Mouse (Mus musculus) G1E (cell line): ENCODE data around the gene Apaf1. TPM values are rescaled to one million over a fixed set of nuclear protein-coding genes. Genes with fewer than 3 reads are reported as not detected.

ENCODE experiments used
- ATAC-seq: 2 replicates; pipeline ENCODE4 v1.8.0; 2016; ENCODE audit warnings: mild to moderate bottlenecking; ENCODE audit not compliant: insufficient number of reproducible peaks, poor library complexity, low FRiP score, severe bottlenecking; ENCODE audit errors: extremely low read depth
- DNase-seq: peaks from one replicate; pipeline ENCODE4 v3.0.0; 2012; ENCODE audit warnings: low spot score
- H3K27me3 ChIP-seq: 2 replicates; pipeline ENCODE4 v1.6.1; 2012; ENCODE audit warnings: mild to moderate bottlenecking, low read length, inconsistent platforms; ENCODE audit not compliant: insufficient read depth
- H3K36me3 ChIP-seq: replicated peaks from 2 replicates; pipeline ENCODE3; 2012; ENCODE audit warnings: mild to moderate bottlenecking, inconsistent platforms
- H3K4me1 ChIP-seq: 2 replicates; pipeline ENCODE4 v1.6.1; 2012; ENCODE audit warnings: low read depth, low read length, inconsistent platforms, mixed read lengths; ENCODE audit not compliant: insufficient read depth
- H3K4me3 ChIP-seq: 2 replicates; pipeline ENCODE4 v1.5.1; 2012; ENCODE audit warnings: low read depth, mild to moderate bottlenecking, inconsistent platforms, low read length, moderate library complexity, mixed read lengths
- H3K9me3 ChIP-seq: replicated peaks from 2 replicates; pipeline ENCODE4 v1.6.1; 2012; ENCODE audit warnings: inconsistent platforms
- CTCF ChIP-seq: IDR thresholded peaks from 2 replicates; pipeline ENCODE4 v1.5.1; 2012; ENCODE audit warnings: low read depth, low read length, inconsistent platforms, mixed read lengths
- GATA1 ChIP-seq: IDR thresholded peaks from 2 replicates; pipeline ENCODE4 v1.6.1; 2012; ENCODE audit warnings: borderline replicate concordance, low read length, inconsistent platforms, mixed read lengths
- GATA2 ChIP-seq: IDR thresholded peaks from 2 replicates; pipeline ENCODE4 v1.6.1; 2012; ENCODE audit warnings: low read depth, low read length, inconsistent platforms, borderline replicate concordance
- POLR2AphosphoS5 ChIP-seq: IDR thresholded peaks from 2 replicates; pipeline ENCODE4 v1.6.1; 2012; ENCODE audit warnings: low read depth, low read length, inconsistent platforms; ENCODE audit not compliant: insufficient replicate concordance
- TAL1 ChIP-seq: conservative IDR thresholded peaks from 2 replicates; pipeline ENCODE4 v1.6.1; 2012; ENCODE audit warnings: low read depth, low read length, inconsistent platforms, mixed read lengths
- polyA plus RNA-seq: library from polyadenylated mRNA; stranded (reverse); fragments of >175 nt; gene quantifications from 2 replicates; pipeline ENCODE4 v1.2.3, GENCODE M21; 2012
- total RNA-seq, 2 experiments: library from RNA; stranded (forward) in 1 of 2; stranded (reverse) in 1 of 2; fragments of 200-1000 nt in 1 of 2; fragments of >200 nt in 1 of 2; fragmentation: Nextera tagmentation in 1 of 2; gene quantifications; 2 replicates each; pipeline ENCODE4 v1.2.3; 2014 to 2017

Gene Apaf1
- total and polyA plus RNA-seq, 3 experiments: 17.4 to 42.7 (median 40.6) TPM

- Histone ChIP-seq H3K9me3 (no peaks in the 10 kb centered on the region), H3K4me3 (no peak overlapping the region), H3K4me1 (no peaks in the 10 kb centered on the region; the same call in 1 of the 2 replicates), H3K27me3 (peaks cover 6% of the 10 kb centered on the region; the same call in 1 of the 2 replicates), H3K36me3 (no peaks in the 10 kb centered on the region)
- ATAC-seq (no peak), DNase-seq (no peak)
- TF ChIP-seq CTCF: no peak
- TF ChIP-seq GATA2: no peak
- TF ChIP-seq GATA1: no peak
- TF ChIP-seq POLR2AphosphoS5: no peak
- TF ChIP-seq TAL1: no peak
Observed at GRCm38 (mm10) chr10:90964511-90964910, 118.1 kb downstream of the Apaf1 start.

- TF ChIP-seq POLR2AphosphoS5 (no peak), CTCF (no peak), GATA1 (no peak), GATA2 (no peak), TAL1 (no peak)
- Histone ChIP-seq H3K4me1 (no peaks in the 10 kb centered on the region; the same call in 1 of the 2 replicates), H3K27me3 (no peaks in the 10 kb centered on the region), H3K36me3 (no peaks in the 10 kb centered on the region), H3K4me3 (no peak overlapping the region), H3K9me3 (no peaks in the 10 kb centered on the region)
- ATAC-seq (no peak), DNase-seq (no peak)
Observed at GRCm38 (mm10) chr10:90960374-90960773, 122.2 kb downstream of the Apaf1 start.

- no peak overlapping the region for H3K4me3 ChIP-seq
- no peak for DNase-seq
- no peaks in the 10 kb centered on the region for H3K4me1 ChIP-seq
- H3K36me3 ChIP-seq: no peaks in the 10 kb centered on the region
- H3K27me3 ChIP-seq: 0 out of 2 replicates have a peak, but pooled peaks cover 2% of the 10 kb centered on the region
- H3K9me3 ChIP-seq: no peaks in the 10 kb centered on the region
- TF ChIP-seq GATA2: no peak
- no peak for TF ChIP-seq GATA1
- no peak for TF ChIP-seq POLR2AphosphoS5
- no peak for TF ChIP-seq CTCF
- no peak for TF ChIP-seq TAL1
- ATAC-seq: no peak
Observed at GRCm38 (mm10) chr10:90953821-90954220, 128.7 kb downstream of the Apaf1 start.

- ATAC-seq: no peak
- no peak for DNase-seq
- Histone ChIP-seq H3K9me3 (no peaks in the 10 kb centered on the region), H3K27me3 (0 out of 2 replicates have a peak, but pooled peaks cover 2% of the 10 kb centered on the region), H3K4me3 (no peak overlapping the region), H3K36me3 (no peaks in the 10 kb centered on the region), H3K4me1 (no peaks in the 10 kb centered on the region)
- TF ChIP-seq GATA1 (no peak), GATA2 (no peak), POLR2AphosphoS5 (no peak), CTCF (no peak), TAL1 (no peak)
Observed at GRCm38 (mm10) chr10:90953103-90953709, 129.4 kb downstream of the Apaf1 start.

- H3K4me3 ChIP-seq: no peak overlapping the region
- 0 out of 2 replicates have a peak, but pooled peaks cover 2% of the 10 kb centered on the region for H3K27me3 ChIP-seq
- no peaks in the 10 kb centered on the region for H3K4me1 ChIP-seq
- H3K36me3 ChIP-seq: no peaks in the 10 kb centered on the region
- TF ChIP-seq GATA2 (no peak), CTCF (no peak), TAL1 (no peak), POLR2AphosphoS5 (no peak), GATA1 (no peak)
- H3K9me3 ChIP-seq: no peaks in the 10 kb centered on the region
- DNase-seq (no peak), ATAC-seq (no peak)
Observed at GRCm38 (mm10) chr10:90947608-90948373, 134.8 kb downstream of the Apaf1 start.

- DNase-seq (no peak), ATAC-seq (no peak)
- Histone ChIP-seq H3K9me3 (no peaks in the 10 kb centered on the region), H3K4me3 (no peak overlapping the region), H3K27me3 (0 out of 2 replicates have a peak, but pooled peaks cover 2% of the 10 kb centered on the region), H3K36me3 (no peaks in the 10 kb centered on the region), H3K4me1 (no peaks in the 10 kb centered on the region)
- TF ChIP-seq POLR2AphosphoS5: no peak
- no peak for TF ChIP-seq TAL1
- TF ChIP-seq CTCF: no peak
- no peak for TF ChIP-seq GATA2
- TF ChIP-seq GATA1: no peak
Observed at GRCm38 (mm10) chr10:90947043-90947442, 135.5 kb downstream of the Apaf1 start.
